Mouse (Mus musculus): Measurements from ENCODE around the gene Btnl1. TPM values are rescaled to one million over a fixed set of nuclear protein-coding genes. Genes with fewer than 3 reads are reported as not detected.

Btnl1 gene
- polyA plus RNA-seq, 1 experiment from 2014 or later = not detected

DNA sequence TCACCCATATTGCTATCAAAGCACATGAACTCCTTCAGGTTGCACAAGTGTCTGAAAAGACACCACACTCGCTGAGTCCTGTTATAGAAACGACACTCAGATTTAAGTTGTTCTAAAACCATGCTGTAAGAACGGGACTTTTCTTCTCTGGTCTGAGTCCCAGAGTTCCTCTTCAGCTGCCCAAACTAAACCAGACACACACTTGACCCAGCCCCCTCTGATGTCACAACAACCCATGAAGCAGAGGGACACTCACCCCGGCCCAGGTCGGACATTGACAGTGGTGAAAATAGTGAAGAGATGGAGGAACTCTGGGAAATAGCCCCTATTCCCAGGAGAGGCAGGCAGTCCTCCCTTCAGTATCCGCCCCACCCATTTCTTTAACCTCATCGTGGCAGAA lies 14.6 kb downstream of the Btnl1 start:
- Histone ChIP-seq H3K4me3 (no peak overlapping the region), H3K27ac (replicated peaks) (no peak overlapping the region), H3K4me1 (no peaks in the 10 kb centered on the region), H3K27me3 (peaks cover 23% of the 10 kb centered on the region), H3K9ac (replicated peaks) (no peak overlapping the region), H3K4me2 (replicated peaks) (no peak overlapping the region), H3K9me3 (no peaks in the 10 kb centered on the region), H3K36me3 (no peaks in the 10 kb centered on the region)
- 77% methylated on average over 7 of the region's 7 CpGs for WGBS
- no peak for ATAC-seq (ENCODE audit: low FRiP score, low read depth)

DNA sequence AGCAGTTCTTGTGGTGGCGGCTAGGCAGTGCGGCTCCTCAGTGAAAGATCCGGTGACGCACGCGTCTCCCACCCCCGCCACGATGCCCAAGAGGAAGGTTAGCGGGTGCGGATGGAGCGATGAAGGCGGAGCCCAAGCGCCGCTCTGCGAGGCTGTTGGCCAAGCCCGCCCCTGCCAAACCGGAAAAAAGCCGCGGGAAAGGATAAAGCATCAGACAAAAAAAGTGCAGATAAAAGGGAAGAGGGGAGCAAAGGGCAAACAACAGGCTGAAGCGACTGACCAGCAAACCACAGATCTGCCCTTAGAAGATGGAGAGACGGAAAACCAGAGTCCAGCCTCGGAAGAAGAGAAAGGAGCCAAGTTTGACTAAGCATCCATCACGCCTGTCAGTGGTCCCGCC lies 15.4 kb downstream of the Btnl1 start:
- Histone ChIP-seq H3K9me3 (no peaks in the 10 kb centered on the region), H3K4me3 (peak overlapping the region; percentile 42), H3K36me3 (no peaks in the 10 kb centered on the region), H3K27ac (replicated peaks) (no peak overlapping the region), H3K9ac (replicated peaks) (peak overlapping the region; percentile 50), H3K27me3 (peaks cover 23% of the 10 kb centered on the region), H3K4me2 (replicated peaks) (peak overlapping the region; percentile 64), H3K4me1 (no peaks in the 10 kb centered on the region)
- 0 out of 2 replicates have a peak, but pooled peaks have one; percentile 38 for ATAC-seq (ENCODE audit: low FRiP score, low read depth)
- WGBS = 2% methylated on average over 24 of the region's 24 CpGs

- H3K36me3 ChIP-seq = no peaks in the 10 kb centered on the region
- peaks cover 4% of the 10 kb centered on the region; the same call in 1 of the 2 replicates for H3K4me1 ChIP-seq
- H3K4me2 ChIP-seq (replicated peaks) = no peak overlapping the region
- H3K27ac ChIP-seq (replicated peaks) = no peak overlapping the region
- no peaks in the 10 kb centered on the region for H3K9me3 ChIP-seq
- H3K9ac ChIP-seq (replicated peaks) = no peak overlapping the region
- WGBS = 62% methylated on average over 5 of the region's 5 CpGs
- no peak for ATAC-seq (ENCODE audit: low FRiP score, low read depth)
- H3K4me3 ChIP-seq = no peak overlapping the region
- H3K27me3 ChIP-seq = peaks cover 3% of the 10 kb centered on the region; the same call in 1 of the 2 replicates
These were observed 20.4 kb downstream of the Btnl1 start for GRCm38 (mm10) chr17:34397357-34397756.

GRCm38 (mm10) chr17:34398058-34398710 lies 21.3 kb downstream of the Btnl1 start:
- H3K4me2 ChIP-seq (replicated peaks) = peak overlapping the region; percentile 62
- peaks cover under 1% of the 10 kb centered on the region; the same call in 1 of the 2 replicates for H3K27me3 ChIP-seq
- 16% methylated on average over 9 of the region's 9 CpGs for WGBS
- no peaks in the 10 kb centered on the region for H3K36me3 ChIP-seq
- H3K4me3 ChIP-seq = peak overlapping the region; percentile 61
- H3K9me3 ChIP-seq = no peaks in the 10 kb centered on the region
- ATAC-seq (ENCODE audit: low FRiP score, low read depth) = peak; percentile 76
- H3K27ac ChIP-seq (replicated peaks) = peak overlapping the region; percentile 98
- H3K9ac ChIP-seq (replicated peaks) = no peak overlapping the region
- H3K4me1 ChIP-seq = peaks cover 4% of the 10 kb centered on the region; the same call in 1 of the 2 replicates

- WGBS = 3% methylated on average over 34 of the region's 34 CpGs
- peak within 1 kb of the TSS; percentile 61 for H3K4me3 ChIP-seq
- no peaks in the 10 kb centered on the region for H3K27me3 ChIP-seq
- H3K9me3 ChIP-seq = no peaks in the 10 kb centered on the region
- peak within 1 kb of the TSS; percentile 76 for H3K9ac ChIP-seq (replicated peaks)
- peaks cover 4% of the 10 kb centered on the region; the same call in 1 of the 2 replicates for H3K4me1 ChIP-seq
- H3K27ac ChIP-seq (replicated peaks) = peak within 1 kb of the TSS; percentile 98
- peak within 1 kb of the TSS; percentile 62 for H3K4me2 ChIP-seq (replicated peaks)
- no peaks in the 10 kb centered on the region for H3K36me3 ChIP-seq
- ATAC-seq (ENCODE audit: low FRiP score, low read depth) = peak; percentile 97
These were observed 21.9 kb downstream of the Btnl1 start, which contains the start of gene BC051142 for GRCm38 (mm10) chr17:34398711-34399393. BC051142 (plus strand) TSS chr17:34398820.

- Histone ChIP-seq H3K4me3 (peak overlapping the region; percentile 61), H3K27ac (replicated peaks) (peak overlapping the region; percentile 98), H3K36me3 (no peaks in the 10 kb centered on the region), H3K27me3 (no peaks in the 10 kb centered on the region), H3K9ac (replicated peaks) (peak overlapping the region; percentile 76), H3K4me2 (replicated peaks) (peak overlapping the region; percentile 62), H3K4me1 (peaks cover 4% of the 10 kb centered on the region; the same call in 1 of the 2 replicates), H3K9me3 (no peaks in the 10 kb centered on the region)
- 28% methylated on average over 4 of the region's 4 CpGs for WGBS
- ATAC-seq (ENCODE audit: low FRiP score, low read depth) = no peak
These were observed 22.4 kb downstream of the Btnl1 start for GRCm38 (mm10) chr17:34399394-34399715.

DNA sequence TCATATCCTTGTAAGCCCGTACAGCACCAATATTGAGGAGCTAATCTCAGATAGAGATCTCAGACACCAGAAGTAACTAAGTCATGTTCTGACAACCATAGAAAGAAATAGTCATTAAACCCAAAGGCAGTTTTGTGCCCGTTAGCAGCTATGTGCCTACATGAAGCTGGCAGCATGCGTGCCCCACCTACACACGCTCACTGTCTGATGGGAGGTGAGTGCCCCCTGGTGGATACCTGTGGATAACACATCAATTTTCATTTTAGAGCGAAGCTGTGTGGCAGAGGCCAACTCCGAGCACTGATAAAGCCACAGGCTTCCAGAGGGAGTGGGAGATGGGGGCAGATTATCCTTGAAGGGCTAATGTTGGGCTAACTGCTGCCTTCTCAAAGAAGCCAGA lies 34.2 kb downstream of the Btnl1 start:
- Histone ChIP-seq H3K9me3 (no peaks in the 10 kb centered on the region), H3K36me3 (no peaks in the 10 kb centered on the region), H3K27me3 (no peaks in the 10 kb centered on the region), H3K4me3 (no peak overlapping the region), H3K27ac (replicated peaks) (no peak overlapping the region), H3K9ac (replicated peaks) (no peak overlapping the region), H3K4me1 (no peaks in the 10 kb centered on the region), H3K4me2 (replicated peaks) (no peak overlapping the region)
- WGBS = 25% methylated on average over 6 of the region's 6 CpGs
- no peak for ATAC-seq (ENCODE audit: low FRiP score, low read depth)

DNA sequence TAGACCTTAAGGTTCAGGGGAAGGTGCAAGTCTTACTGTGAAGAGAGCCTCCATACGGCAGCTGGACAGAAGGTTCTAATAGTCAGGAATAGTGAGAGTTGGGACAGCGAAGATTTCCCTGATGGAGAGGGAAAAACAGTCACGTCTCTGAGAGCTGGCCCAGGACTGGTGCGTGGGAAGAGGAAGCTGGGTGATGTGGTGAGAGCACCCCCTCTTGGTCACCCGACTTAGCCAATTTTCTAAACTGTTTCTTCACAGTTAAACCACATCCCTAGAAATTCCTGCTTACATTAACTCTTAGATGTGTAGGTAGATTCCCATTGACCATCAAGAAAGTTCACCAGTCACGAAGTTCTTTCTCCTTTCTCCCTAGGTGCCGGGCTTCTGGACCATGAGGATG lies 43.1 kb downstream of the Btnl1 start:
- Histone ChIP-seq H3K9me3 (no peaks in the 10 kb centered on the region), H3K27me3 (no peaks in the 10 kb centered on the region), H3K4me3 (no peak overlapping the region), H3K27ac (replicated peaks) (no peak overlapping the region), H3K4me1 (peaks cover 3% of the 10 kb centered on the region; the same call in 1 of the 2 replicates), H3K4me2 (replicated peaks) (no peak overlapping the region), H3K9ac (replicated peaks) (no peak overlapping the region), H3K36me3 (no peaks in the 10 kb centered on the region)
- no peak for ATAC-seq (ENCODE audit: low FRiP score, low read depth)
- WGBS = 74% methylated on average over 7 of the region's 7 CpGs

DNA sequence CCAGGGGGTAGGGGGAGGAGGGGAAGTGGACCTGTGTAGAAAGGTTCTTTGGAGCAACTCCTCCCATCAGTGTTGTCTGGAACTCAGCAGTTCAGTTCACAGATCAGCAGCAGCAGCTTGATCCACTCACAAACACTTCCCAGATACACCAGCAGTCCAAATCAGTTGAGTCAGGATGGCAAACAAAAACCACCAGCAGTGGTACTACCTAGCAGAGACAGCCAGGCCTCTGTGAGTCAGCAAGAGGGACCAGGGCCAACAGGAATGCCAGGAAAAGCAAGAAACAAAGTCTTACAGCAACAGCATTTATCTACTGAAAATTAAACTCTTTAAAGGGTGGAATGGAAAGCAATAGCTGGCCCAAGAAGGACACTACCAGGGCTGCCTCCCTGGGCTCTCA lies 50.7 kb downstream of the Btnl1 start:
- Histone ChIP-seq H3K27ac (replicated peaks) (no peak overlapping the region), H3K4me2 (replicated peaks) (no peak overlapping the region), H3K4me1 (no peaks in the 10 kb centered on the region), H3K9me3 (no peaks in the 10 kb centered on the region), H3K9ac (replicated peaks) (no peak overlapping the region), H3K4me3 (no peak overlapping the region), H3K36me3 (no peaks in the 10 kb centered on the region), H3K27me3 (no peaks in the 10 kb centered on the region)
- no peak for ATAC-seq (ENCODE audit: low FRiP score, low read depth)

Other genes starting within 250 kb of the Btnl1 start
- 0.16 and 0.23 TPM in 2 replicates for gene H2-DMb2, start 233.8 kb upstream of the Btnl1 start, polyA plus RNA-seq (2016; fragmentation: Nextera tagmentation; extraction: Ambion mirVana)
- gene H2-DMb1, start 224.1 kb upstream of the Btnl1 start, polyA plus RNA-seq (2016; fragmentation: Nextera tagmentation; extraction: Ambion mirVana) = 0.16 and 0.73 TPM in 2 replicates
- gene Tap1, start 189.6 kb upstream of the Btnl1 start, polyA plus RNA-seq (2016; fragmentation: Nextera tagmentation; extraction: Ambion mirVana) = 1.4 and 1.8 TPM in 2 replicates
- 1.3 and 1.5 TPM in 2 replicates for gene Psmb9, start 189.4 kb upstream of the Btnl1 start, polyA plus RNA-seq (2016; fragmentation: Nextera tagmentation; extraction: Ambion mirVana)
- 1.6 and 2.1 TPM in 2 replicates for gene Psmb8, start 179.4 kb upstream of the Btnl1 start, polyA plus RNA-seq (2016; fragmentation: Nextera tagmentation; extraction: Ambion mirVana)
- gene Tap2, start 173.6 kb upstream of the Btnl1 start, polyA plus RNA-seq (2016; fragmentation: Nextera tagmentation; extraction: Ambion mirVana) = 0.79 and 0.82 TPM in 2 replicates
- gene H2-Ob, start 138.2 kb upstream of the Btnl1 start, polyA plus RNA-seq (2016; fragmentation: Nextera tagmentation; extraction: Ambion mirVana) = not detected in 2 replicates
- gene H2-Ab1, start 119.4 kb upstream of the Btnl1 start, polyA plus RNA-seq (2016; fragmentation: Nextera tagmentation; extraction: Ambion mirVana) = 2.6 and 3.2 TPM in 2 replicates
- 0.37 TPM in 1 of 2 replicates, not detected in the other for gene H2-Aa, start 89.3 kb upstream of the Btnl1 start, polyA plus RNA-seq (2016; fragmentation: Nextera tagmentation; extraction: Ambion mirVana)
- 1.7 and 2.0 TPM in 2 replicates for gene H2-Eb1, start 71.3 kb upstream of the Btnl1 start, polyA plus RNA-seq (2016; fragmentation: Nextera tagmentation; extraction: Ambion mirVana)
- 0.10 TPM in 1 of 2 replicates, not detected in the other for gene H2-Eb2, start 51.5 kb upstream of the Btnl1 start, polyA plus RNA-seq (2016; fragmentation: Nextera tagmentation; extraction: Ambion mirVana)
- 0.06 TPM in 1 of 2 replicates, not detected in the other for gene Btnl2, start 22.3 kb upstream of the Btnl1 start, polyA plus RNA-seq (2016; fragmentation: Nextera tagmentation; extraction: Ambion mirVana)
- 3.9 and 4.2 TPM in 2 replicates for gene BC051142, start 21.7 kb downstream of the Btnl1 start, polyA plus RNA-seq (2016; fragmentation: Nextera tagmentation; extraction: Ambion mirVana)
- not detected in 2 replicates for gene Btnl4, start 100.2 kb downstream of the Btnl1 start, polyA plus RNA-seq (2016; fragmentation: Nextera tagmentation; extraction: Ambion mirVana)
- gene Btnl6, start 140.2 kb downstream of the Btnl1 start, polyA plus RNA-seq (2016; fragmentation: Nextera tagmentation; extraction: Ambion mirVana) = not detected in 2 replicates
- gene Notch4, start 187.1 kb downstream of the Btnl1 start, polyA plus RNA-seq (2016; fragmentation: Nextera tagmentation; extraction: Ambion mirVana) = 11.7 and 13.6 TPM in 2 replicates
- 2.9 and 3.3 TPM in 2 replicates for gene Gpsm3, start 212.7 kb downstream of the Btnl1 start, polyA plus RNA-seq (2016; fragmentation: Nextera tagmentation; extraction: Ambion mirVana)
- 20.8 and 22.5 TPM in 2 replicates for gene Pbx2, start 214.1 kb downstream of the Btnl1 start, polyA plus RNA-seq (2016; fragmentation: Nextera tagmentation; extraction: Ambion mirVana)
- gene Ager, start 220.7 kb downstream of the Btnl1 start, polyA plus RNA-seq (2016; fragmentation: Nextera tagmentation; extraction: Ambion mirVana) = 2.2 and 2.3 TPM in 2 replicates
- gene Rnf5, start 226.6 kb downstream of the Btnl1 start, polyA plus RNA-seq (2016; fragmentation: Nextera tagmentation; extraction: Ambion mirVana) = 240 and 243 TPM in 2 replicates
- 82.8 and 86.2 TPM in 2 replicates for gene Agpat1, start 227.1 kb downstream of the Btnl1 start, polyA plus RNA-seq (2016; fragmentation: Nextera tagmentation; extraction: Ambion mirVana)
- gene Egfl8, start 238.8 kb downstream of the Btnl1 start, polyA plus RNA-seq (2016; fragmentation: Nextera tagmentation; extraction: Ambion mirVana) = 4.5 and 6.0 TPM in 2 replicates